ENCODE assay signal across 38 mouse cellular contexts in genomic region chr6:48832426-48832825, GRCm38 (mm10). TPM values are rescaled to one million over a fixed set of nuclear protein-coding genes. Genes with fewer than 3 reads are reported as not detected.
DNase-seq lines count a peak whose midpoint lies in the region; ATAC-seq and TF ChIP-seq lines count a peak whose summit lies in the region.
"Had no signal": no experiment of that assay in that cellular context is flagged by ENCODE, and none has a peak within 500 bp of the region (broad histone marks: within the 10 kb centered on the region; RNA-seq: fewer than 3 reads in every experiment).

No protein-coding gene starts in this region.

- no peak overlapping the region for H3K4me2 ChIP-seq in liver, postnatal 0 days (ENCODE audit: low read depth, low read length)
- H3K4me2 ChIP-seq in forebrain, embryonic 11.5 days (ENCODE audit: low read depth, low read length, severe bottlenecking): no peak overlapping the region
- H3K4me2 ChIP-seq: heart, embryonic 15.5 days; hindbrain, embryonic 12.5 days; kidney, embryonic 15.5 days; limb, embryonic 13.5 days; liver, embryonic 13.5 days; lung, embryonic 14.5 days; midbrain, embryonic 12.5 days; neural tube, embryonic 13.5 days had no signal

- no peaks in the 10 kb centered on the region for H3K79me2 ChIP-seq in liver, adult 2 months (ENCODE audit: control insufficient read depth, insufficient read depth, low read length)
- H3K79me2 ChIP-seq in MEL (ENCODE audit: control insufficient read depth, insufficient read depth, low read length, poor library complexity): no peaks in the 10 kb centered on the region

- no peak overlapping the region for H3K27ac ChIP-seq in liver, adult 2 months (replicated peaks; ENCODE audit: insufficient read depth, low read depth, low read length)
- no peak overlapping the region for H3K27ac ChIP-seq in liver, postnatal 0 days (ENCODE audit: low read depth)
- H3K27ac ChIP-seq in MEL (ENCODE audit: control insufficient read depth, low read depth, low read length): peak overlapping the region; percentile 83
- no peak overlapping the region for H3K27ac ChIP-seq in forebrain, embryonic 11.5 days (ENCODE audit: low read depth, low read length)
- H3K27ac ChIP-seq: heart, embryonic 10.5 days; heart, embryonic 15.5 days; hindbrain, embryonic 12.5 days; hindbrain, postnatal 0 days; kidney, embryonic 15.5 days; left cerebral cortex, adult 2 months; limb, embryonic 13.5 days; liver, embryonic 13.5 days; midbrain, embryonic 12.5 days; neural tube, embryonic 13.5 days had no signal

- no peak overlapping the region for H3K4me3 ChIP-seq in liver, adult 2 months (ENCODE audit: insufficient read depth, low read depth, low read length)
- no peak overlapping the region for H3K4me3 ChIP-seq in liver, postnatal 0 days (ENCODE audit: low read depth, low read length)
- H3K4me3 ChIP-seq in MEL (ENCODE audit: control insufficient read depth in 1 of 2, insufficient read depth in 1 of 2, low read depth in 2 of 2, low read length in 2 of 2): no peak overlapping the region
- no peak overlapping the region for H3K4me3 ChIP-seq in forebrain, embryonic 11.5 days (ENCODE audit: low read depth, low read length)
- H3K4me3 ChIP-seq: heart, embryonic 10.5 days; heart, embryonic 15.5 days; hindbrain, embryonic 12.5 days; kidney, embryonic 15.5 days; left cerebral cortex, adult 2 months; limb, embryonic 13.5 days; liver, embryonic 13.5 days; megakaryocyte, embryonic 14.5 days; midbrain, embryonic 12.5 days; neural tube, embryonic 13.5 days had no signal

- DNase-seq in liver, adult 2 months (ENCODE audit: extremely low read depth, low read depth, low spot score): peak; percentile 39
- DNase-seq in liver, postnatal 0 days: no peak
- DNase-seq in MEL (ENCODE audit: low read depth, low spot score) (peak; percentile 77), MN1 (ENCODE audit: low spot score) (no peak)
- DNase-seq in forebrain, embryonic 11.5 days (ENCODE audit: low spot score): no peak
- no peak for DNase-seq in urinary bladder, adult 18-20 months (ENCODE audit: low spot score in 2 of 2)
- DNase-seq: adrenal gland, postnatal 25 days; B cell, adult 2 months; cerebellum, adult 18-20 months; cerebellum, postnatal 10 days; kidney, postnatal 25 days; liver, embryonic 13.5 days; lung, embryonic 14.5 days; lung, postnatal 14 days; thymus, adult 2 months; thymus, postnatal 4 days had no signal

- TF ChIP-seq POLR2A in liver, adult 2 months (IDR thresholded peaks at IDR 0.05; ENCODE audit: extremely low read depth, insufficient read depth, low read length): no peak
- TF ChIP-seq POLR2A in MEL (IDR thresholded peaks at IDR 0.05; ENCODE audit: control insufficient read depth in 1 of 2, insufficient read depth in 1 of 2, low read depth in 1 of 2, low read length in 2 of 2, poor library complexity in 1 of 2): no peak

- no peak for ATAC-seq in liver, postnatal 0 days
- ATAC-seq in granulocyte monocyte progenitor cell, adult 5-6 weeks (replicated peaks; ENCODE audit: poor library complexity, severe bottlenecking): peak; percentile 90
- peak; percentile 68; the same call in 1 of the 2 replicates for ATAC-seq in monocyte, adult 5-6 weeks (replicated peaks; ENCODE audit: insufficient number of reproducible peaks, low FRiP score, low TSS enrichment, poor library complexity, severe bottlenecking)
- no peak for ATAC-seq in forebrain, embryonic 11.5 days (replicated peaks; ENCODE audit: low FRiP score)
- ATAC-seq: forebrain, embryonic 14.5 days; hindbrain, postnatal 0 days; intestine, postnatal 0 days had no signal

- TF ChIP-seq RAD21 in MEL (IDR thresholded peaks at IDR 0.05; ENCODE audit: low read depth, low read length): no peak

- H3K27me3 ChIP-seq in liver, adult 2 months (ENCODE audit: control insufficient read depth, insufficient read depth, low read length): no peaks in the 10 kb centered on the region
- H3K27me3 ChIP-seq in liver, postnatal 0 days (ENCODE audit: insufficient read depth, low read length): no peaks in the 10 kb centered on the region
- H3K27me3 ChIP-seq in MEL (ENCODE audit: control insufficient read depth in 1 of 2, insufficient read depth in 2 of 2, low read length in 2 of 2): no peaks in the 10 kb centered on the region
- H3K27me3 ChIP-seq in forebrain, embryonic 11.5 days (ENCODE audit: control insufficient read depth, insufficient read depth, low read length): no peaks in the 10 kb centered on the region
- H3K27me3 ChIP-seq: heart, embryonic 15.5 days; hindbrain, embryonic 12.5 days; limb, embryonic 13.5 days; liver, embryonic 13.5 days; midbrain, embryonic 12.5 days; neural tube, embryonic 13.5 days had no signal

- TF ChIP-seq EP300 in liver, postnatal 0 days (IDR thresholded peaks at IDR 0.05; ENCODE audit: low read depth): no peak
- TF ChIP-seq EP300 in MEL (IDR thresholded peaks at IDR 0.05; ENCODE audit: low read depth in 1 of 2, low read length in 2 of 2): peak; percentile 96 to 99

- H3K9ac ChIP-seq in liver, adult 2 months (ENCODE audit: low read depth, low read length): no peak overlapping the region
- H3K9ac ChIP-seq in liver, postnatal 0 days (replicated peaks): no peak overlapping the region
- H3K9ac ChIP-seq in MEL (ENCODE audit: control insufficient read depth, low read depth, low read length, poor library complexity, severe bottlenecking): no peak overlapping the region
- H3K9ac ChIP-seq in forebrain, embryonic 11.5 days (ENCODE audit: low read length): no peak overlapping the region
- H3K9ac ChIP-seq: heart, embryonic 15.5 days; hindbrain, embryonic 12.5 days; kidney, embryonic 15.5 days; limb, embryonic 13.5 days; liver, embryonic 13.5 days; lung, embryonic 14.5 days; midbrain, embryonic 12.5 days; neural tube, embryonic 13.5 days had no signal

- peaks cover 9% of the 10 kb centered on the region for H3K36me3 ChIP-seq in liver, adult 2 months (ENCODE audit: control insufficient read depth, insufficient read depth, low read length)
- H3K36me3 ChIP-seq in liver, postnatal 0 days (replicated peaks; ENCODE audit: insufficient read depth, low read length): peaks cover 27% of the 10 kb centered on the region
- peaks cover 0 to 50% of the 10 kb centered on the region in 2 experiments; a peak in 2 of 4 replicates for H3K36me3 ChIP-seq in MEL (ENCODE audit: control insufficient read depth in 1 of 2, insufficient read depth in 2 of 2, low read length in 2 of 2)
- no peaks in the 10 kb centered on the region for H3K36me3 ChIP-seq in forebrain, embryonic 11.5 days (ENCODE audit: control insufficient read depth, insufficient read depth, low read length)

- no peak for TF ChIP-seq CTCF in liver, adult 2 months (IDR thresholded peaks at IDR 0.05; ENCODE audit: low read depth, low read length)
- TF ChIP-seq CTCF in liver, postnatal 0 days (IDR thresholded peaks at IDR 0.05; ENCODE audit: low read depth): no peak
- no peak for TF ChIP-seq CTCF in MEL (IDR thresholded peaks at IDR 0.05 in 2 of 3, conservative IDR thresholded peaks at IDR 0.05 in 1 of 3; ENCODE audit: control insufficient read depth in 1 of 3, insufficient read depth in 1 of 3, low read depth in 2 of 3, low read length in 3 of 3, poor library complexity in 1 of 3, severe bottlenecking in 1 of 3)

- no peaks in the 10 kb centered on the region for H3K9me3 ChIP-seq in liver, postnatal 0 days (ENCODE audit: low read length)
- no peaks in the 10 kb centered on the region for H3K9me3 ChIP-seq in MEL (replicated peaks; ENCODE audit: insufficient read depth, low read length)
- no peaks in the 10 kb centered on the region for H3K9me3 ChIP-seq in forebrain, embryonic 11.5 days (ENCODE audit: control insufficient read depth, low read length)
- H3K9me3 ChIP-seq: heart, embryonic 10.5 days; heart, embryonic 15.5 days; hindbrain, embryonic 12.5 days; kidney, embryonic 15.5 days; limb, embryonic 13.5 days; liver, embryonic 13.5 days; midbrain, embryonic 12.5 days; neural tube, embryonic 13.5 days had no signal

- 83% methylated on average over 1 of the region's 1 CpGs for WGBS in liver, adult 2 months
- WGBS in liver, postnatal 0 days (ENCODE audit: insufficient replicate concordance): 68% methylated on average over 1 of the region's 1 CpGs
- WGBS in forebrain, embryonic 11.5 days: 87% methylated on average over 1 of the region's 1 CpGs

- peaks cover 15% of the 10 kb centered on the region for H3K4me1 ChIP-seq in liver, adult 2 months (ENCODE audit: control insufficient read depth, insufficient read depth, low read length)
- H3K4me1 ChIP-seq in liver, postnatal 0 days (ENCODE audit: insufficient read depth): peaks cover 21% of the 10 kb centered on the region
- peaks cover 11 to 44% of the 10 kb centered on the region in 2 experiments for H3K4me1 ChIP-seq in MEL (ENCODE audit: control insufficient read depth in 1 of 2, insufficient read depth in 2 of 2, low read length in 2 of 2)
- no peaks in the 10 kb centered on the region for H3K4me1 ChIP-seq in forebrain, embryonic 11.5 days (replicated peaks; ENCODE audit: control insufficient read depth, insufficient read depth, low read length)
- H3K4me1 ChIP-seq: heart, embryonic 10.5 days; hindbrain, embryonic 12.5 days; midbrain, embryonic 12.5 days; neural tube, embryonic 13.5 days had no signal

RNA-seq across cellular contexts. Expression of gene Tmem176a, which starts 8.3 kb away (rescaled TPM):
- total RNA-seq in liver, adult 2 months (2014; rRNA removed): 71.4 and 98.0 TPM in 2 replicates
- 225 and 241 TPM in 2 replicates for polyA plus RNA-seq in liver, adult 2 months (2012; rRNA removed)
- polyA plus RNA-seq in liver, postnatal 0 days (2015; fragmentation: Nextera tagmentation; extraction: Ambion mirVana): 174 and 198 TPM in 2 replicates
- total RNA-seq in MEL (2012; rRNA removed): 3.9 TPM in 2 replicates
- 10 to 100 TPM in 1 of 2 experiments, not detected in 1; 18.5 TPM for polyA plus RNA-seq in MEL (2012; ENCODE audit: insufficient read depth in 1 of 2, insufficient read length in 2 of 2, low read depth in 1 of 2, low replicate concordance in 2 of 2, missing spikeins in 1 of 2)
- 36.2 and 69.4 TPM in 2 replicates for total RNA-seq in granulocyte monocyte progenitor cell, adult 5-6 weeks (2014; fragmentation: Nextera tagmentation)
- 18.9 and 45.3 TPM in 2 replicates for total RNA-seq in granulocyte monocyte progenitor cell, adult 5-6 weeks (2017)
- 2.7 to 9.7 TPM (median 4.4 TPM) in 3 replicates for total RNA-seq in monocyte, adult 5-6 weeks (2017)
- 15.7 and 18.2 TPM in 2 replicates for polyA plus RNA-seq in forebrain, embryonic 11.5 days (2014; fragmentation: Nextera tagmentation; extraction: Ambion mirVana)

RNA-seq across cellular contexts. Expression of gene Tmem176b, which starts 8.9 kb away (rescaled TPM):
- total RNA-seq in liver, adult 2 months (2014; rRNA removed): 92.9 and 152 TPM in 2 replicates
- 392 and 394 TPM in 2 replicates for polyA plus RNA-seq in liver, adult 2 months (2012; rRNA removed)
- 255 and 270 TPM in 2 replicates for polyA plus RNA-seq in liver, postnatal 0 days (2015; fragmentation: Nextera tagmentation; extraction: Ambion mirVana)
- 22.2 and 23.0 TPM in 2 replicates for total RNA-seq in MEL (2012; rRNA removed)
- 10 to 100 TPM in 1 of 2 experiments, not detected in 1; 77.0 TPM for polyA plus RNA-seq in MEL (2012; ENCODE audit: insufficient read depth in 1 of 2, insufficient read length in 2 of 2, low read depth in 1 of 2, low replicate concordance in 2 of 2, missing spikeins in 1 of 2)
- 127 TPM in 2 replicates for total RNA-seq in granulocyte monocyte progenitor cell, adult 5-6 weeks (2014; fragmentation: Nextera tagmentation)
- total RNA-seq in granulocyte monocyte progenitor cell, adult 5-6 weeks (2017): 88.4 and 105 TPM in 2 replicates
- 19.1 to 28.4 TPM (median 27.7 TPM) in 3 replicates for total RNA-seq in monocyte, adult 5-6 weeks (2017)
- polyA plus RNA-seq in forebrain, embryonic 11.5 days (2014; fragmentation: Nextera tagmentation; extraction: Ambion mirVana): 50.5 and 51.0 TPM in 2 replicates

RNA-seq across cellular contexts. Expression of gene Aoc1, which starts 40.3 kb away (rescaled TPM):
- 0.09 and 0.20 TPM in 2 replicates for total RNA-seq in liver, adult 2 months (2014; rRNA removed)
- 0.14 and 0.17 TPM in 2 replicates for polyA plus RNA-seq in liver, adult 2 months (2012; rRNA removed)
- 0.11 TPM in 2 replicates for polyA plus RNA-seq in liver, postnatal 0 days (2015; fragmentation: Nextera tagmentation; extraction: Ambion mirVana)
- not detected in 2 replicates for total RNA-seq in MEL (2012; rRNA removed)
- polyA plus RNA-seq in MEL (2012; ENCODE audit: insufficient read depth in 1 of 2, insufficient read length in 2 of 2, low read depth in 1 of 2, low replicate concordance in 2 of 2, missing spikeins in 1 of 2): not detected
- 0.41 and 1.8 TPM in 2 replicates for total RNA-seq in granulocyte monocyte progenitor cell, adult 5-6 weeks (2014; fragmentation: Nextera tagmentation)
- total RNA-seq in granulocyte monocyte progenitor cell, adult 5-6 weeks (2017): 0.69 TPM in 1 of 2 replicates, not detected in the other
- total RNA-seq in monocyte, adult 5-6 weeks (2017): not detected in 3 replicates
- polyA plus RNA-seq in forebrain, embryonic 11.5 days (2014; fragmentation: Nextera tagmentation; extraction: Ambion mirVana): not detected in 2 replicates
- total RNA-seq: adrenal gland, adult 18-20 months; adrenal gland, postnatal 25 days; gastrocnemius, postnatal 4 days; heart, postnatal 25 days; layer of hippocampus, adult 18-20 months; layer of hippocampus, postnatal 14 days; left cerebral cortex, adult 2 months; left cerebral cortex, postnatal 25 days; midbrain, postnatal 0 days had no signal
- polyA plus RNA-seq: embryonic facial prominence, embryonic 11.5 days; forebrain, embryonic 14.5 days; heart, embryonic 10.5 days; heart, embryonic 15.5 days; hindbrain, embryonic 12.5 days; limb, embryonic 13.5 days; liver, embryonic 13.5 days; lung, embryonic 14.5 days; midbrain, embryonic 12.5 days; neural tube, embryonic 13.5 days had no signal

Comparison
In these comparisons a context has a peak if more than half of its experiments do, and no peak if none do; other contexts are left out.
1. DNase-seq: peak in liver, adult 2 months (single experiment) and MEL (single experiment); none in liver, postnatal 0 days (single experiment), MN1 (single experiment), forebrain, embryonic 11.5 days (single experiment) and urinary bladder, adult 18-20 months (0 of 2).
2. ATAC-seq: peak in granulocyte monocyte progenitor cell, adult 5-6 weeks (single experiment) and monocyte, adult 5-6 weeks (single experiment); none in liver, postnatal 0 days (single experiment) and forebrain, embryonic 11.5 days (single experiment).